8 mouse cellular contexts compared by ENCODE assay signal in genomic region chr6:95718969-95719333, GRCm38 (mm10). TPM values are rescaled to one million over a fixed set of nuclear protein-coding genes. Genes with fewer than 3 reads are reported as not detected.
DNase-seq lines count a peak whose midpoint lies in the region; ATAC-seq and TF ChIP-seq lines count a peak whose summit lies in the region.

No protein-coding gene starts in this region.

- no peaks in the 10 kb centered on the region for H3K79me2 ChIP-seq in myocyte (ENCODE audit: control insufficient read depth, insufficient read depth)

- H3K9me3 ChIP-seq in embryonic facial prominence, embryonic 10.5 days = no peaks in the 10 kb centered on the region
- H3K9me3 ChIP-seq in intestine, embryonic 14.5 days (ENCODE audit: control insufficient read depth, low read length) = no peaks in the 10 kb centered on the region

- H3K9ac ChIP-seq in intestine, embryonic 14.5 days (ENCODE audit: low read length) = peak overlapping the region; percentile 96

- H3K4me2 ChIP-seq in intestine, embryonic 14.5 days (ENCODE audit: low read length) = peak overlapping the region; percentile 92
- peak overlapping the region; percentile 69 for H3K4me2 ChIP-seq in myocyte (ENCODE audit: low read depth)

- peaks cover 19% of the 10 kb centered on the region for H3K4me1 ChIP-seq in embryonic facial prominence, embryonic 10.5 days
- peaks cover 5% of the 10 kb centered on the region; the same call in 1 of the 2 replicates for H3K4me1 ChIP-seq in intestine, embryonic 14.5 days (replicated peaks; ENCODE audit: control insufficient read depth, insufficient read depth, low read length)

- H3K36me3 ChIP-seq in embryonic facial prominence, embryonic 10.5 days (replicated peaks) = no peaks in the 10 kb centered on the region
- H3K36me3 ChIP-seq in intestine, embryonic 14.5 days (ENCODE audit: control insufficient read depth, insufficient read depth, low read length) = no peaks in the 10 kb centered on the region
- H3K36me3 ChIP-seq in myocyte (ENCODE audit: control insufficient read depth, insufficient read depth) = no peaks in the 10 kb centered on the region

- no peaks in the 10 kb centered on the region for H3K27me3 ChIP-seq in embryonic facial prominence, embryonic 10.5 days (replicated peaks; ENCODE audit: low read depth, poor library complexity, severe bottlenecking)
- no peaks in the 10 kb centered on the region for H3K27me3 ChIP-seq in intestine, embryonic 14.5 days (replicated peaks; ENCODE audit: control insufficient read depth, insufficient read depth, low read length)
- H3K27me3 ChIP-seq in myocyte (ENCODE audit: control insufficient read depth, insufficient read depth, insufficient read length) = no peaks in the 10 kb centered on the region

- peak overlapping the region; percentile 89 for H3K4me3 ChIP-seq in embryonic facial prominence, embryonic 10.5 days
- H3K4me3 ChIP-seq in intestine, embryonic 14.5 days (ENCODE audit: low read depth, low read length) = peak overlapping the region; percentile 88
- H3K4me3 ChIP-seq in myocyte = peak overlapping the region; percentile 42

- ATAC-seq in intestine, embryonic 14.5 days (replicated peaks; ENCODE audit: low FRiP score, low TSS enrichment, low read depth) = peak; percentile 66

- peak; percentile 19 for DNase-seq in embryo, embryonic 11.5 days (ENCODE audit: low read depth, low spot score)
- DNase-seq in embryo, embryonic 10.5 days (ENCODE audit: low spot score) = no peak
- DNase-seq in B cell, adult 2 months = peak; percentile 20 to 21
- no peak for DNase-seq in embryonic facial prominence, embryonic 10.5 days (ENCODE audit: low spot score)
- DNase-seq in intestine, embryonic 14.5 days (ENCODE audit: low spot score) = no peak
- DNase-seq in right cerebral cortex, postnatal 10 days (ENCODE audit: low spot score in 2 of 2) = no peak
- no peak for DNase-seq in left cerebral cortex, adult 11 months (ENCODE audit: low spot score)

- peak overlapping the region; percentile 69 for H3ac ChIP-seq in myocyte (ENCODE audit: control insufficient read depth, insufficient read length)

- 0% methylated on average over 1 of the region's 1 CpGs for WGBS in embryonic facial prominence, embryonic 10.5 days
- 0% methylated on average over 1 of the region's 1 CpGs for WGBS in intestine, embryonic 14.5 days

- peak overlapping the region; percentile 98 for H3K27ac ChIP-seq in embryonic facial prominence, embryonic 10.5 days (replicated peaks)
- H3K27ac ChIP-seq in intestine, embryonic 14.5 days (ENCODE audit: low read depth) = no peak overlapping the region

- no peak for TF ChIP-seq POLR2A in myocyte (IDR thresholded peaks at IDR 0.05; ENCODE audit: insufficient read length, low read depth)

TF ChIP-seq in myocyte, 11 proteins besides CTCF, POLR2A, EP300 and RAD21:
- no peak for TF ChIP-seq MAX (IDR thresholded peaks at IDR 0.05; ENCODE audit: low read depth)
- TF ChIP-seq SRF (IDR thresholded peaks at IDR 0.05; ENCODE audit: control insufficient read depth, insufficient read length, low read depth) = no peak
- TF ChIP-seq TCF3 (IDR thresholded peaks at IDR 0.05; ENCODE audit: insufficient read length, low read depth) = no peak
- TF ChIP-seq USF1 (IDR thresholded peaks at IDR 0.05; ENCODE audit: low read depth) = no peak
- TF ChIP-seq POLR2AphosphoS2 (IDR thresholded peaks at IDR 0.05; ENCODE audit: insufficient read length, low read depth) = no peak
- TF ChIP-seq MYOG (IDR thresholded peaks at IDR 0.05; ENCODE audit: control insufficient read depth in 1 of 3, insufficient read depth in 1 of 3, insufficient read length in 2 of 3, low read depth in 2 of 3) = no peak
- no peak for TF ChIP-seq TCF12 (IDR thresholded peaks at IDR 0.05; ENCODE audit: insufficient read depth, poor library complexity, severe bottlenecking)
- TF ChIP-seq E2F4 (IDR thresholded peaks at IDR 0.05; ENCODE audit: insufficient read depth) = no peak

RNA-seq across cellular contexts. Expression of gene Suclg2, which starts 0.4 kb away (rescaled TPM):
- 55.9 and 56.2 TPM in 2 replicates for polyA plus RNA-seq in embryonic facial prominence, embryonic 10.5 days (2016; fragmentation: Nextera tagmentation; extraction: Ambion mirVana)
- polyA plus RNA-seq in intestine, embryonic 14.5 days (2014; fragmentation: Nextera tagmentation; extraction: Ambion mirVana) = 102 and 103 TPM in 2 replicates
- 13.9 TPM for polyA plus RNA-seq in myocyte (2012; fragmentation: generic; extraction: Trizol)

Comparison
In these comparisons a context has a peak if more than half of its experiments do, and no peak if none do; other contexts are left out.
1. DNase-seq: peak in embryo, embryonic 11.5 days (single experiment) and B cell, adult 2 months (2 of 2); none in embryo, embryonic 10.5 days (single experiment), embryonic facial prominence, embryonic 10.5 days (single experiment), intestine, embryonic 14.5 days (single experiment), right cerebral cortex, postnatal 10 days (0 of 2) and left cerebral cortex, adult 11 months (single experiment).
2. Peak in every context shown above with its lines, with median percentiles within 50 percentile points of each other: H3K4me3 ChIP-seq.